Mouse (Mus musculus) left cerebral cortex, adult 2 months (tissue): ENCODE measurements around the gene Ascc2. TPM values are rescaled to one million over a fixed set of nuclear protein-coding genes. Genes with fewer than 3 reads are reported as not detected.
A peak's percentile ranks its signal among the peaks of the same experiment; 100 is the strongest.

Experiments used
- DNase-seq, 2 experiments: peaks; one replicate each; pipeline ENCODE4 v3.0.0; 2021 to 2022; ENCODE audit warnings: low spot score in 2 of 2, mixed read lengths in 1 of 2; ENCODE audit errors: extremely low spot score in 1 of 2
- H3K27ac ChIP-seq: fragments of 200-600 bp; 2 replicates; pipeline ENCODE4 v1.8.1; 2022
- H3K4me3 ChIP-seq: fragments of 200-600 bp; 2 replicates; pipeline ENCODE4 v1.8.1; 2022
- CTCF ChIP-seq: fragments of 200-600 bp; IDR thresholded peaks from 2 replicates; pipeline ENCODE4 v1.8.1; 2022; ENCODE audit warnings: antibody characterized with exemption, mild to moderate bottlenecking, moderate library complexity
- intact Hi-C: fragments of 180-260 bp; cut with DNase I; formaldehyde crosslinking; loops from one replicate; pipeline ENCODE4 v1.15.1; 2025
- total RNA-seq, 2 experiments: library from RNA; stranded (reverse); gene quantifications; 2 replicates each; pipeline ENCODE4 v1.2.3; 2021

The Ascc2 gene
- total RNA-seq, 2 experiments from 2014 or later: 18.7 to 21.3 TPM

DNA sequence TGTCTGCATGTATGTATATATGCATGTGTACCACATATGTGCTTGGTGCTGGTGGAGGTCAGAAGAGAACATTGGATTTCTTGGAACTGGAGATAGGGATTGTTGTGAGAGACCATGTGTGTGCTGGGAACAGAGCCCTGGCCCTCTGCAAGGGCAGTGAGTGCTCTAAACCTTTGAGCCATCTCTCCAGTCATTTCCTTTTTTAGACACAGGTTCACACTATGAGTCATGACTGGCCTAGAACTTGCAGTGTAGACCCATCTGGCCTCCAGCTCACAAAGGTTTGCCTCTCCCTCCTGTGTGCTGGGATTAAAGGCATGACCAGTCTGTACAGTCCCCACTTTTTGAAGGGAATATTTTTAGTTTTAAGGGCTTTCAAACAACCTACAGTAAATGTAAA lies 75.3 kb downstream of the Ascc2 start:
- no peak for DNase-seq

DNA sequence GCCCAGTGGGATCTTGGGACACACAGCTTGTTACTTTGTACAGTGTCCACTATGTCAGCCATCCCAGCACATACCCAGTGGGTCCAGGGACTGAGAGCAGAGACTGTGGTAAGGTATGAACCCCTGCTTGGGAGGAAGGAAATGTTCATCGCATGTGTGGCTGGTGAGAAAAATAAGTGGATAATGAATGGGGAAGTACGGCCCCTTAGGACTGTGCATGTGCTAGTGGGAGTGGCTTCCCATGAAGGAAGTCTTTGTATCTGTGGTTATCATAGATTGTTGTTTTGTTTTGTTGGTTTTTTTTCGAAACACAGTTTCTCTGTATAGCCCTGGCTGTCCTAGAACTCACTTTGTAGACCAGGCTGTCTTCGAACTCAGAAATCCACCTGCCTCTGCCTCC lies 77.2 kb downstream of the Ascc2 start:
- Histone ChIP-seq H3K27ac (no peak overlapping the region), H3K4me3 (no peak overlapping the region)
- no peak for TF ChIP-seq CTCF
- no peak for DNase-seq
- intact Hi-C loops: loop anchor here (5.0 kb wide), 1 partner anchor 123 kb away; no protein-coding TSS in a partner anchor

More for the DNA sequence above, 75.3 kb downstream of the Ascc2 start:
- intact Hi-C loops: loop anchor here (5.0 kb wide), 1 partner anchor 124 kb away; no protein-coding TSS in a partner anchor
- Histone ChIP-seq H3K4me3 (no peak overlapping the region), H3K27ac (no peak overlapping the region)
- TF ChIP-seq CTCF: no peak

DNA sequence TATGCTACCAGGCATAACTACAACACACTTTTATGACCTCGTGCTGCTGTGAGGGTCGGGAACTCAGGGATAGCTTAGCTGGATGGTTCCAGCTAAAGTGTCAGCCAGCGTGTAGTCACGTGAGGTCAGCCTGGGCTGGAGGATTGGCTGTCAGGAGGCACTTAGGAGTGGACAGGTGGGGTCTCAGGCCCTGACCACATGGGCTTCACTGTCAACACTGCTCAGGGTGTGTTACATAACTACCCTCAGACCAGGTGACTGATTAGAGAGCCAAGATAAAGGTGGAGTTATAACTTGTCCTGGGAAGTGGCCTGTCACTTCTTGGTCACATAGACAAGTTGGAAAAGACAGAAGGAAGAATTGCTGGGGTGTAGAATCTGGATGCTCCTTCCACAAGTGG lies 78.0 kb downstream of the Ascc2 start:
- H3K27ac ChIP-seq: no peak overlapping the region
- intact Hi-C loops: no loop called here
- no peak overlapping the region for H3K4me3 ChIP-seq
- TF ChIP-seq CTCF: no peak
- DNase-seq: no peak

DNA sequence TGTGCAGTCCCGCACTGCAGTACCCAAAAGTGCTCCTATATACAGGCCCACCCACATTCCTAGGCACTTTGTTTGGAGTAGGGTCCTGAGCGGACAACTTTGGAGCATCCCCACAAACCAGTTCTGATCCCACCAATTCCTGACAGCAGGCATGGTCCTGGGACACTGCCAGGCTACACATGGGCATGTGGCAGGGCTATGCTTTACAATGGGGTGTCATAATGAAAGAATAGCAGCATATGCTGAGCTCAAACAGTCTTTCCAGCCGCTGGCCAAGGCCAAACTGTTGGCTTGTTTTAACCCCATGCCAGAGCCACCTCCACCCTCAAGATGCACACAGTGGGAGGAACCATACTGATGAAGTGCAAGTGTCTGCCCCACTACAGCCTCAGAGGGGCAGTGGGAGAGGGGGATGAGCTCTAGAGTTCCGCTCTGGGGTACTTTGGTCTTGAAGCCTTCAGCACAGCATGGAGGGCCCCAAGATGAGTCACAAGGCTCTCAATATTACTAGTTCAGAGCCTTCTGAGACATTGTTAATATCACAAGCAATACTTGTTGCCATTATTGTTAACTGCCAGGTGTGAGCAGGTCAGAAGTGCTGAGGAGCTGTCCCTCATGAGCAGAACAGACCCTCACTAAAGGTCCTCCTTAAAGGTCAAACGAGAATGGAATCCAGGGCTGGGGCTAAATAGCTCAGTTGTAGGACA lies 79.1 kb downstream of the Ascc2 start:
- Histone ChIP-seq H3K27ac (no peak overlapping the region), H3K4me3 (no peak overlapping the region)
- TF ChIP-seq CTCF: no peak
- intact Hi-C loops: no loop called here
- no peak for DNase-seq

DNA sequence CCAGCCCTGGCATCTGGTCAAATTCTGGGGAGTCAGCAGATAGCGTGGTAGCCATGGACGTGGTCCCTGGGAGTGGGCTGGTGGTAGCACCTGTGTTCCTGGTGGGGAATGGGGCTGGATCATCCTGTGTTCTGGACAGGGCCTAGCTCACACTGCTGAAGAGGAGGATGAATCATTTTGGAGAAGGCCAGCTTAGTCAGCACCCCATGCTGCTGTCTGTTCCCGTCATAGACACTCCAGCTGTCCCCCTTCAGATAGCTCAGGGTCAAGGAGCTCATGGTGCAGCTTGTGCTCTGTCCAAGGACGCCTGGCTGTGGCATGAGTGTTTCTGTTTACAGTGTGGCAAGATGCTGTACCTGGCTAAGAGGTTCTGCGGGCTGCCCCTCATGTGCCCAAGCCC lies 81.0 kb downstream of the Ascc2 start:
- intact Hi-C loops: no loop called here
- no peak for DNase-seq
- no peak for TF ChIP-seq CTCF
- Histone ChIP-seq H3K4me3 (no peak overlapping the region), H3K27ac (no peak overlapping the region)

DNA sequence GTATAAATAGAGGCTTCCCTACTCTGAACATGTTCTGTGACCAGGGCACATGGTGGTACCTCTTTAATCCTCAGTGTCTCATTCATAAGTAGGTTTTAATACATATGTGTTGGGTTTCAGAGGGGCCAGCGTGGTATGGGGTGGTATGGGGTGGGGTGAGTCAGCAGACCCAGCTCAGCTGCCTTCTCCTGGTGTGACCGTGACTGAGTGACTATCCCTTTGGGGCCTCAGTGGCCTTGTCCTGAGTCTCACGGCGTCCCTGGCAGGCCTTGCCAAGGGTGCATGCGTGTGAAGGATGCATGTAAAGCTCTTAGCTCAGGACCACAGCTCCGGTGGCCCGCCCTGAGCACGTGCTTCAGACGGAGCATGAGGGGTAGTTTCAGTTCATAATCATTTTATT lies 82.4 kb downstream of the Ascc2 start:
- TF ChIP-seq CTCF: no peak
- no peak for DNase-seq
- intact Hi-C loops: no loop called here
- Histone ChIP-seq H3K27ac (0 out of 2 replicates have a peak overlapping the region, but pooled peaks have one; percentile 8), H3K4me3 (no peak overlapping the region)

DNA sequence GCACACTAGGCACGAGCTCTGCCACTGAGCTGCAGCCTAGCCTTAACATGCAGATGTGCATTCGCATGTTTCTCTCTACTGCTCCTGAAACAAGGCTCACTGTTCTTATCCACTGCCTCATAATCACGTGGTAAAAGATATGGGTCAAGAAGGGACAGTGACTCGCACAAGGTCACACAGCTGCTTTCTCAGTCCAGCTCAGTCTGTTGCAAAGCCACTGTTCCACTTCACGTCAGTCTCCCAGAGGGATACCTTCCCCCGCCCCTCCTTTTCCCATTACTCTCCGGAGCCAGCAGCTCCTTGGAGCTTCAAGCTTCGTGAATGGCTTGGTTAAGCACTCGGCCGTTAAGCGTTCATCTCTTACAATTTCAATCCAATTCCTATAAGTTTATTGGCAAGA lies 82.8 kb downstream of the Ascc2 start:
- H3K27ac ChIP-seq: 0 out of 2 replicates have a peak overlapping the region, but pooled peaks have one; percentile 8
- no peak overlapping the region for H3K4me3 ChIP-seq
- no peak for DNase-seq
- no peak for TF ChIP-seq CTCF
- intact Hi-C loops: no loop called here

DNA sequence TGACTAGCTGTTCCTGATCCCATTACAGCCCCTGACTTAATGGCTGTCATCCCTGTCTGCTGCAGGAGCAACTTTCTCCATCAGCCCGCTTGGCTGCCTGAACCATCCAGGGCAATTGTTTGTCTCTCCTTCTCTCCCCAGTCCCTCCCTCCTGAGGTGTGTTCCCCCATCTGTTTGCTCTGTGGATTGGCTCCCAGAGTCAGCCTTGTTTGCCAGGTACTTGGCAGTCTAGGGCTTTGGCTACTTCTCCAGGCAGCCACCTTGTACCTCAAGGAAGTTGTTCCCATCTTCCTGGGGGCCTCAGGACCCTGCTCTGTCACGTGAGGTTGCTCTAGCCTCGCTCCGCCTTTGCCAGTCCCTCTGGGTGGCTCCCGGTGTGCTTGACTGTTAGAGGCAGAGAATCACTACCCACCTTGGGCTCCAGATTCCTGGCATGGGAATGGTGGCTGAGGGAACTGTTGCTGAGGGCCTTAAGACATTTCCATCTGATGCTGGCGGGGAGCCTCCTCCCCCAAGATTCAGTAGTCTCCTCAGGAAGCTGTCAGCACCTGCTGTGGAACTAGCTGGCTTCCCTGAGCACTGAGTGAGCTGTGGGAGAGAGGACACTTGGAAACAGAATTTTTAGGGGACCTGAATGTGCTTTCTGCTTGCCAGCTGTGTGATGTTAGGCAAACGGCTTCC lies 83.5 kb downstream of the Ascc2 start:
- intact Hi-C loops: no loop called here
- DNase-seq: no peak
- Histone ChIP-seq H3K27ac (0 out of 2 replicates have a peak overlapping the region, but pooled peaks have one; percentile 36), H3K4me3 (no peak overlapping the region)
- TF ChIP-seq CTCF: no peak

DNA sequence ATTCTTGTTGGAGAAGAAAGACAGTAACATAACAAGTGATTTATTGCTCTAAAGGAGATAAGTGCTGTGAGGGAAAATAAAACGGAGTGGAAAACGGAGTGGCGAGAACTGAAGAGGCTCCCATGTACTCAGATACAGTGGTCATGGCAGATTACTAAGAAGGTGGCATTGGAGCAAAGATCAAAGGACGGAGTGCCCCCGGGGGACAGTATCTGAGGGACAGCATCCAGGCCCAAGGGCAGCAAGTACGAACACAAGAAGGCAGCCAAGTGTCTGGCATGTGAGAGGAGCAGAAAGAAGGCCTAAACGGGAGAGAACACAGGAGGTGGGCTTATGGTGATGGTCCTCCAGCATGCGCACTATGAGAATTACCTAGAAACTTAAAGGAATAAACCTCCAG lies 84.2 kb downstream of the Ascc2 start:
- Histone ChIP-seq H3K4me3 (no peak overlapping the region), H3K27ac (no peak overlapping the region)
- TF ChIP-seq CTCF: no peak
- no peak for DNase-seq
- intact Hi-C loops: no loop called here

DNA sequence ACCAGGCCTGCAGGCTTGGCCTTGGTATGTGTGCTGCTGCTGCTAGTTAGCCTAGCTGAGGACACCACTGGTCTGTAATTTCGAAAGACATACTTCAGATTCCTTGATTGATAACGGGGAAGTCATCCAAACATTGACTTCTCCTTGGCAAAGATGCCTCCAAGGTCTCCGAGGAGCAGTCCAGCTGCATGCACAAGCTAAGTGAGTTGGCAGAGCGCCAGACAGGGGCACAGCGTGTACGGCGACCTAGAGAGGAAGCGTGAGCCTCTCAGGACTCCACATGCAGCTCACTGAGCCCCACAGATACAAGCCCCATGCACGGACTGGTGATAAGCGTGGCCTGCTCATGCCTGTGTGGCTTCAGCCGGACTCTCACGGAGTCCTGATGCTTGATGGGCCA lies 92.1 kb downstream of the Ascc2 start:
- Histone ChIP-seq H3K27ac (no peak overlapping the region), H3K4me3 (no peak overlapping the region)
- no peak for TF ChIP-seq CTCF
- intact Hi-C loops: no loop called here
- no peak for DNase-seq

DNA sequence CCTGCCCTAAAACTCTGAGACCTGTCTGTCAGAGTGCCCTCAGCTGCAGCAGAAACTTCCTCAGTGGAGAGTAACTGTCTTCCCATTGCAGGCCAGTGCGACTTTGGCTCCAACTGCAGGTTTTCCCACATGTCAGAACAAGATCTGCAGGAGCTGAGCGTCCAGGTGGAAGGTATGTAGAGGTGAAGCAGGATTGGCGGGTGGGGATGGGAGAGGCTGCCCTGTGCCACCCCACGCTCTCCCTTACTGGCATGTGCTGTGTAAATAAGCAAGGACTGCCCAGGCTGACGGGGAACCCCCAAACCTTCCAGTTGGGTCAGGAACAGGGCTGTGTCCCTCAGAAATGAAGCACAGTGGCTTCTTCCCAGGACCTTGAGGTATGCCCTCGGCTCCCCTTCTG lies 92.5 kb downstream of the Ascc2 start:
- TF ChIP-seq CTCF: no peak
- H3K4me3 ChIP-seq: no peak overlapping the region
- intact Hi-C loops: no loop called here
- no peak for DNase-seq
- H3K27ac ChIP-seq: no peak overlapping the region

DNA sequence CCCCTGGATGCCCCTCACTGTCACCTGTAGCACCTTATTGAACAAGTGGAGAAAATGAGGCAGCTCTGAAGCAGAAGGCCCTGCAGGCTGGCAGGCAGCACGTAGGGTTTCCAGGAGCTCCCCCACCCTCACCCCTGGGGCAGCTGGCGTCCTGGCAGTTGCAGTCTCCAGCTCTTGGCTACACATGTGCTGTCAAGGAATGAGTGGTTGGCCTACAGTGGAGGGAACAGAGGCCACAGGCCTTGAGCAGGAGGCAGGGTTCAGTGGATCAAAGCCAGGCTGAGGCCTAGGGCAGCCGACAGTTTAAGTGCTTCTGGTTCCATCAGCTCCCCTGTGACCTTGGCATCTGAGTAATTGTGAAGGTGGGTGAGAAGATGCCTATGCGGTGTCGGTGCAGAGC lies 93.4 kb downstream of the Ascc2 start:
- no peak for DNase-seq
- Histone ChIP-seq H3K4me3 (no peak overlapping the region), H3K27ac (no peak overlapping the region)
- intact Hi-C loops: no loop called here
- TF ChIP-seq CTCF: no peak

DNA sequence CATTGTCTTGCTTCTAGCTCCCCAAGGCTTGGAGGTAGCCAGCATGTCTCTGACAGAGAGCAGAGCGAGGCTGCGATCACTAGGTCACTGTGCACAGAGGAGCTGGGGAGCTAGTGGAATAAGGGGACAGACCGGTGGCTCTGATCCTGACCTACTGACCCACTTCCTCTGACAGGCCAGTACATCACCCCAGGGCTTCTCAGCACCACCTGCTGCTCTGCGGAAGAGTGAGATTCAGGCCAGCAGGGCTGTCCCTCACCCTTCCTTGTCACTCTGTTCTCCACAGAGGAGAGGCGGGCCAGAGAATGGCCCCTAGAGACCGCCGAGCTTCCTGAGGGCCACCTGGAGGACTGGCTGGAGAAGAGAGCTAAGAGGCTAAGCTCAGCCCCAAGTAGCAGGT lies 94.2 kb downstream of the Ascc2 start:
- H3K4me3 ChIP-seq: no peak overlapping the region
- TF ChIP-seq CTCF: no peak
- intact Hi-C loops: no loop called here
- DNase-seq: no peak
- H3K27ac ChIP-seq: no peak overlapping the region
